Mouse (Mus musculus): ENCODE measurements around the gene Zfp933. TPM values are rescaled to one million over a fixed set of nuclear protein-coding genes. Genes with fewer than 3 reads are reported as not detected.

The Zfp933 gene
- 1.0 and 1.4 TPM in 2 replicates for polyA plus RNA-seq (2015; fragmentation: Nextera tagmentation; extraction: Ambion mirVana)

DNA sequence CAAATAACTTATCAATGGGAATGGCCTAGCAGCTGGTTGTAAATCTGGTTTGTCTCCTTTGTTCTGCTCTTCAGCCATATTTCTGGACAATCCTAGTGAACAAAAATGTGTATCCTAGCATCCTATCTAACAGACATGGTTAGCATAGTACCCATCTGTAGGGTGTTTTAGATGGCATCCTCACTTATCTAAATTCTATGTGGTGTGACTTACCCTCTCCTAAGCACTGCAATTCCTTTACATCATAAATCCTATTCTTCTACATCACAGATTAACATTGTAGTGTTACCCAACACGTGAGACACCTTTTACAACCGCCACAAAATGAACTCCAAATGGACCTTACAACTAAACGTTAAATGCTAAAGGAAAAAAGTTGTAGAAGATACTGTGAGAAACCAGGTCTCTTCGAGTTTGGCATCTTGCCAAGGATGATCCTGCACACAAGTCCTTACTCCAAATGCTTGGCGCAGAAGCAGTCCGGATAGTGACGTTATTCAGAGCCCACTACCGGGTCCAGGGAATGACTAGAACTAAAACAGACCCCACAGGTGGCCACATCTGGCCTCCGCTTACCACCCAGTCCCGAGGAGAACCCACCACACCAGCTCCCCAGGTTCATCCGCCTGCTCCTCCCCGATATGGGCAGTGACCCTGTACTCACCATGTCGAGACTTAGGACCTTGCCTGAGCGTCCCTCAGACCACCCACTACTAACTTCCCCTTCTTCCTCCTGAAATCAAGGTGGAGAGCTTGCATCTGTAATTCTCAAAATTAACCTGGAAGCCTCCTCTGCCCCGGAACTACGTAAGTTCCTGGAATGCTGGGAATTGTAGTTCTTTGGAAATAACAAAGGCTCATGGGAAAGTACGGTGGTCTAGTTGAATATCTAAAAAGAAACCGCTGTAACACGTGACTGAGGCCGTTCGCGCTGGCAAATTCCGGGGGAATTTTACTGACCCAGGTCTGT is at the start of gene Zfp933:
Gene Zfp933 (minus strand): TSS at position 753 of the 970 bp plus-strand sequence.
- no peaks in the 10 kb centered on the region for H3K27me3 ChIP-seq
- H3K4me2 ChIP-seq: peak within 1 kb of the TSS; percentile 77
- no peaks in the 10 kb centered on the region for H3K9me3 ChIP-seq (replicated peaks)
- ATAC-seq (ENCODE audit: insufficient read depth): peak; percentile 79
- peaks cover 17% of the 10 kb centered on the region for H3K4me1 ChIP-seq (replicated peaks)
- no peak within 1 kb of the TSS; the same call in 1 of the 2 replicates for H3K27ac ChIP-seq (replicated peaks)
- peak within 1 kb of the TSS; percentile 66 for H3K9ac ChIP-seq
- WGBS (ENCODE audit: insufficient replicate concordance): 2% methylated on average over 23 of the region's 23 CpGs
- no peaks in the 10 kb centered on the region; the same call in 1 of the 2 replicates for H3K36me3 ChIP-seq (replicated peaks)
- H3K4me3 ChIP-seq (replicated peaks): peak within 1 kb of the TSS; percentile 75

DNA sequence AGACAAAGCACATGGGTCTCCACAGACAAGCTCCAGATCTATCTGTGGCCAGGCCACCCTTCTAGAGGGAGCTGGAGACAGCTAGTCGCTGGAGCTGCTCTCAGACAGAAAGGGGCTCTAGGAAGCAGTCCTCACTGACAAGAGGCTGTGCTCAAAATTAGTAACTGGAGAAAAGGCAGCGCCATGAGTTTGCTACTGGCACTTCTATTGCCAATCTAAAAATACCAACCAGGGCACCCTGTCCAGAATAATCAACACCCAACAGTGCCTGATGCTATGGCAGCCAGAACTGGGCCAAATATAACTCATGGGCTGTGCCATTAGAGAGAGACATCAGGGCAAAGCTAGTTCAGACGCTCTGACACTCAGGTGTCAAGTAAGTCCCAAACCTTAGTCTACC is 49.2 kb upstream of the Zfp933 start:
- ATAC-seq (ENCODE audit: insufficient read depth): no peak
- no peak overlapping the region for H3K4me2 ChIP-seq
- 72% methylated on average over 3 of the region's 3 CpGs for WGBS (ENCODE audit: insufficient replicate concordance)

DNA sequence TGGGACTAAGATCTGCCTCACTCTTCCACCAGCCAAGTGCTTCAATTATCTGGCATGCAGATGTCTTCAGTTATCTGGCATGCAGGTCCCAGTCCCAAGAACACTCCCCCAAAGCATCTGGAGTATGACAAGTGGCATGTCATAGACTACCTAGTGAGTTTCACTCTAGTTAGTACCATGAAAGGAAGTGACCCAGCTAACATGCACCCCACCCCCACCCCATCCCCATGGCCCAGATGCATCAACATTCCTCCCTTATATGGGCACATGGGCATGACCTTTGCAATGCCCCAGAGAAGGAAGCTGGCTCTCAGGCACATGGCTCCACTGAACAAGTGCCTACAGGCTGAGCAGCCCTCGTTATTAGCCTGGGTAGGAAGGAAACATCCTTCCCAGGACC is 48.2 kb upstream of the Zfp933 start:
- H3K4me3 ChIP-seq (replicated peaks): no peak overlapping the region

More for the DNA sequence above, 49.2 kb upstream of the Zfp933 start:
- no peak overlapping the region for H3K27ac ChIP-seq (replicated peaks)
- H3K36me3 ChIP-seq (replicated peaks): peaks cover 78% of the 10 kb centered on the region
- no peak overlapping the region for H3K4me3 ChIP-seq (replicated peaks)
- H3K9me3 ChIP-seq (replicated peaks): no peaks in the 10 kb centered on the region
- H3K4me1 ChIP-seq (replicated peaks): no peaks in the 10 kb centered on the region
- no peaks in the 10 kb centered on the region for H3K27me3 ChIP-seq
- no peak overlapping the region for H3K9ac ChIP-seq

DNA sequence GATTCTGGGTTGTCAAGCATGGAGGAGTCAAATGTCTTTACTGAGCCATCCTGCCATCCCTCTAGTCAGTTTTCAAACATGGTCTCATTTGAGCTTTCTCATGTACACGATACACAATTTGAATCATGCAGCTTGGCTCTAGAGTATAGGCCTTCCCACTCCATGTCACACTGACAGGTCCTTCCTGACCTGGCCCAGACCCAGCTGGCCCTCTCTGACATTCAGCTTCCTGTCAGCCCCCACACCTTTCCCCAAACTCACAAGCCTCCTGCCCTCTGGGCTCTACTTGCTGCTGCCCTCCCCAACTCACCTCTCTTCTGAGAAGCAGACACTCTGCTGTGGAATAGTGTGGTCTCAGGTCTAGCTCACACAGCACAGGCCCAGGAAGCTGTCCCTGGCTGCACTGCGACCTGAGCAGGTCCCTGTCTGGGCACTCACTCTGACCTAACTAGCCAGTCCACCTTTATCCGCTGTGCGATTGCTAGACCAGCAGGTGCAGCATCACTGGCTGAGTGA is 47.7 kb upstream of the Zfp933 start:
- H3K4me2 ChIP-seq: no peak overlapping the region
- H3K9me3 ChIP-seq (replicated peaks): no peaks in the 10 kb centered on the region
- WGBS (ENCODE audit: insufficient replicate concordance): 78% methylated on average over 4 of the region's 4 CpGs
- H3K27ac ChIP-seq (replicated peaks): no peak overlapping the region
- no peak overlapping the region for H3K9ac ChIP-seq
- no peak for ATAC-seq (ENCODE audit: insufficient read depth)
- no peak overlapping the region for H3K4me3 ChIP-seq (replicated peaks)
- no peaks in the 10 kb centered on the region for H3K27me3 ChIP-seq
- H3K36me3 ChIP-seq (replicated peaks): peaks cover 90% of the 10 kb centered on the region
- no peaks in the 10 kb centered on the region for H3K4me1 ChIP-seq (replicated peaks)

More for the DNA sequence above, 48.2 kb upstream of the Zfp933 start:
- no peak overlapping the region for H3K4me2 ChIP-seq
- H3K4me1 ChIP-seq (replicated peaks): no peaks in the 10 kb centered on the region
- H3K27me3 ChIP-seq: no peaks in the 10 kb centered on the region
- WGBS (ENCODE audit: insufficient replicate concordance): 41% methylated on average over 1 of the region's 1 CpGs
- H3K27ac ChIP-seq (replicated peaks): no peak overlapping the region
- peaks cover 85% of the 10 kb centered on the region for H3K36me3 ChIP-seq (replicated peaks)
- H3K9ac ChIP-seq: no peak overlapping the region
- H3K9me3 ChIP-seq (replicated peaks): no peaks in the 10 kb centered on the region
- ATAC-seq (ENCODE audit: insufficient read depth): no peak

DNA sequence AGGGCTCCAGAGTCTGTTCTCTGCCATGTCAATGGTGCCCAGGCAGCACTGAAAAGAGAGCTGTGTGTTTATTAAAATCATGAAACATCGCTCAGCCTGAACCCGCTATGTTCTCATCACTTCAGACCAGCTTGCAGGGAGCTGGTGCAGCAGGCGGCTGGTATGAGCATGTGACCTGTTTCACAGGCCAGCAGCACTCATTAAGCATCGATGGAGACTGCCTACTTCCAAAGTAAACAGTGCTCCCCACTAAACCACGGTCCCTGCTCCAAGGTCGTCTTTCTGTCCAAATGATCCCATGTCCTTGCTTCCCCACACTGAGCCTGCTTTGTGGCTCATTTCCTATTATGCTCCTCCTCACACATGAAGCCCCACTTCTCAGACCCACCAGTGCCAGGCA is 42.2 kb upstream of the Zfp933 start:
- Histone ChIP-seq H3K27me3 (no peaks in the 10 kb centered on the region), H3K4me2 (no peak overlapping the region), H3K27ac (replicated peaks) (no peak overlapping the region), H3K4me3 (replicated peaks) (no peak overlapping the region), H3K9me3 (replicated peaks) (no peaks in the 10 kb centered on the region), H3K9ac (no peak overlapping the region), H3K36me3 (replicated peaks) (peaks cover 85% of the 10 kb centered on the region), H3K4me1 (replicated peaks) (no peaks in the 10 kb centered on the region)
- ATAC-seq (ENCODE audit: insufficient read depth): no peak
- 79% methylated on average over 6 of the region's 6 CpGs for WGBS (ENCODE audit: insufficient replicate concordance)

DNA sequence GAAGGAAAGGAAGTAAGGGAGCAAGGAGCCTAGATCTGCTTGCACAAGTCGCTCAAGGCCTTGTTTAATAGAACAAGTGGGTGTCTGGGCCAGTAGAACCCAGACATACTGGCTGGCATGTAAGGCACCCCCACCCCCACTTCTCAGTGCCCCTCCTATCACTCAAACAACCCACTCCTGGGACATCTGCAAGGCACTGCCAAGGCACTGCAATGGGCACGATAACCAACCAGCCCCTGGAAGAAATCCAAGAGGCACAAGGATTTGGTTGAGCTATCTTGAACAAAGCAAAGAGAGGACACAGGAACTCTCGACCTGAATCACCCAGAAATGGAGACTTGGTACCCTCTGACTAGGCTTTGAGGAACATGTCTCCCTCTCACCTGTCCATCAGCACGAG is 40.1 kb upstream of the Zfp933 start:
- no peak for ATAC-seq (ENCODE audit: insufficient read depth)
- Histone ChIP-seq H3K9me3 (replicated peaks) (no peaks in the 10 kb centered on the region), H3K4me2 (no peak overlapping the region), H3K27me3 (no peaks in the 10 kb centered on the region), H3K9ac (no peak overlapping the region), H3K4me1 (replicated peaks) (no peaks in the 10 kb centered on the region), H3K4me3 (replicated peaks) (no peak overlapping the region), H3K27ac (replicated peaks) (no peak overlapping the region), H3K36me3 (replicated peaks) (peaks cover 89% of the 10 kb centered on the region)
- 63% methylated on average over 4 of the region's 4 CpGs for WGBS (ENCODE audit: insufficient replicate concordance)

GRCm38 (mm10) chr4:147887277-147887676 is 39.1 kb upstream of the Zfp933 start:
- H3K9ac ChIP-seq: no peak overlapping the region
- no peaks in the 10 kb centered on the region for H3K27me3 ChIP-seq
- no peak overlapping the region for H3K27ac ChIP-seq (replicated peaks)
- ATAC-seq (ENCODE audit: insufficient read depth): no peak
- no peaks in the 10 kb centered on the region for H3K4me1 ChIP-seq (replicated peaks)
- H3K9me3 ChIP-seq (replicated peaks): no peaks in the 10 kb centered on the region
- peaks cover 91% of the 10 kb centered on the region for H3K36me3 ChIP-seq (replicated peaks)
- H3K4me2 ChIP-seq: no peak overlapping the region
- WGBS (ENCODE audit: insufficient replicate concordance): 81% methylated on average over 7 of the region's 7 CpGs
- H3K4me3 ChIP-seq (replicated peaks): no peak overlapping the region

DNA sequence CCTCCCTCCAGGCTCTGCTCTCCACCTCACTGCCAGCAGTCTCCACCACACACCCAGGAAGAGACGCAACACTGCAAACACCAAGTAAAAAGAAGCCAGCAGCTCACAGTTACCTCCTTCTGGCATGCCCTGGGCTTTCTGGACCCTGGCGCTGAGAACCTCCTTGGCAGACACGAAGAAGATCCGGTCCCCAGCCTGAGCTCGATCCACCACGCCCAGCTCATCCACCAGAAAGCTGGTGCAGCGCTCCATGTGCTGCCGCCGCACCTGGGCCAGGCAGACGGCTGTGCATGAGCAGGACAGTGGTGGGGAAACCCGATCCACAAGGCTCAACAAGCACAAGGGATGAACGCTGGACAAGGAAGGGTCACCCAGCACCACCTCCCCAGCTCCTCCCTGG is 38.0 kb upstream of the Zfp933 start:
- Histone ChIP-seq H3K4me2 (no peak overlapping the region), H3K36me3 (replicated peaks) (peaks cover 92% of the 10 kb centered on the region), H3K27me3 (no peaks in the 10 kb centered on the region), H3K9me3 (replicated peaks) (no peaks in the 10 kb centered on the region), H3K4me3 (replicated peaks) (no peak overlapping the region), H3K9ac (no peak overlapping the region), H3K4me1 (replicated peaks) (no peaks in the 10 kb centered on the region), H3K27ac (replicated peaks) (no peak overlapping the region)
- no peak for ATAC-seq (ENCODE audit: insufficient read depth)
- WGBS (ENCODE audit: insufficient replicate concordance): 90% methylated on average over 12 of the region's 12 CpGs

- no peak overlapping the region for H3K9ac ChIP-seq
- H3K4me1 ChIP-seq (replicated peaks): no peaks in the 10 kb centered on the region
- no peak overlapping the region for H3K4me2 ChIP-seq
- no peak overlapping the region for H3K4me3 ChIP-seq (replicated peaks)
- no peaks in the 10 kb centered on the region for H3K27me3 ChIP-seq
- H3K27ac ChIP-seq (replicated peaks): no peak overlapping the region
- no peaks in the 10 kb centered on the region for H3K9me3 ChIP-seq (replicated peaks)
- WGBS (ENCODE audit: insufficient replicate concordance): 83% methylated on average over 3 of the region's 3 CpGs
- peaks cover 94% of the 10 kb centered on the region for H3K36me3 ChIP-seq (replicated peaks)
- ATAC-seq (ENCODE audit: insufficient read depth): no peak
Measured at GRCm38 (mm10) chr4:147884138-147884537, 36.0 kb upstream of the Zfp933 start.

GRCm38 (mm10) chr4:147883041-147883440 is 34.9 kb upstream of the Zfp933 start:
- WGBS (ENCODE audit: insufficient replicate concordance): 78% methylated on average over 6 of the region's 6 CpGs
- H3K4me1 ChIP-seq (replicated peaks): no peaks in the 10 kb centered on the region
- H3K9ac ChIP-seq: no peak overlapping the region
- H3K9me3 ChIP-seq (replicated peaks): no peaks in the 10 kb centered on the region
- H3K4me2 ChIP-seq: no peak overlapping the region
- no peak overlapping the region for H3K4me3 ChIP-seq (replicated peaks)
- no peak overlapping the region for H3K27ac ChIP-seq (replicated peaks)
- no peaks in the 10 kb centered on the region for H3K27me3 ChIP-seq
- H3K36me3 ChIP-seq (replicated peaks): peaks cover 93% of the 10 kb centered on the region
- ATAC-seq (ENCODE audit: insufficient read depth): no peak

- Histone ChIP-seq H3K36me3 (replicated peaks) (peaks cover 84% of the 10 kb centered on the region), H3K9me3 (replicated peaks) (no peaks in the 10 kb centered on the region), H3K4me1 (replicated peaks) (no peaks in the 10 kb centered on the region), H3K4me3 (replicated peaks) (no peak overlapping the region), H3K27ac (replicated peaks) (no peak overlapping the region), H3K27me3 (no peaks in the 10 kb centered on the region), H3K4me2 (no peak overlapping the region), H3K9ac (no peak overlapping the region)
- 77% methylated on average over 7 of the region's 7 CpGs for WGBS (ENCODE audit: insufficient replicate concordance)
- ATAC-seq (ENCODE audit: insufficient read depth): no peak
Measured at GRCm38 (mm10) chr4:147881792-147882191, 33.6 kb upstream of the Zfp933 start.
